In genomic region chr12:55325702-55326101, GRCm38 (mm10) we compare ENCODE assay signal across 20 mouse cellular contexts.
"Had no signal": no experiment of that assay in that cellular context is flagged by ENCODE, and none has a peak within 500 bp of the region (broad histone marks: within the 10 kb centered on the region; RNA-seq: fewer than 3 reads in every experiment).

No protein-coding gene starts in this region.

- H3K4me1 ChIP-seq: neural tube, embryonic 12.5 days; stomach, embryonic 15.5 days had no signal

- ATAC-seq: liver, embryonic 12.5 days; lung, postnatal 0 days had no signal

- H3K4me2 ChIP-seq: limb, embryonic 12.5 days; limb, embryonic 15.5 days; liver, embryonic 12.5 days; midbrain, embryonic 11.5 days; neural tube, embryonic 12.5 days; neural tube, embryonic 15.5 days; stomach, embryonic 15.5 days had no signal

- H3K9me3 ChIP-seq: limb, embryonic 12.5 days; limb, embryonic 15.5 days; liver, embryonic 12.5 days; neural tube, embryonic 12.5 days; neural tube, embryonic 15.5 days; stomach, embryonic 15.5 days had no signal

- H3K4me3 ChIP-seq: limb, embryonic 12.5 days; limb, embryonic 15.5 days; liver, embryonic 12.5 days; neural tube, embryonic 12.5 days; neural tube, embryonic 15.5 days; stomach, embryonic 15.5 days had no signal

- H3K9ac ChIP-seq: limb, embryonic 12.5 days; limb, embryonic 15.5 days; liver, embryonic 12.5 days; neural tube, embryonic 12.5 days; neural tube, embryonic 15.5 days; stomach, embryonic 15.5 days had no signal

- H3K36me3 ChIP-seq: stomach, embryonic 15.5 days had no signal

- H3K27ac ChIP-seq: kidney, postnatal 0 days; limb, embryonic 12.5 days; limb, embryonic 15.5 days; liver, embryonic 12.5 days; neural tube, embryonic 12.5 days; neural tube, embryonic 15.5 days; stomach, embryonic 15.5 days had no signal

- H3K27me3 ChIP-seq: limb, embryonic 12.5 days; limb, embryonic 15.5 days; liver, embryonic 12.5 days; neural tube, embryonic 12.5 days; neural tube, embryonic 15.5 days; stomach, embryonic 15.5 days had no signal

- DNase-seq: kidney, adult 2 months; kidney, postnatal 25 days; left cerebral cortex, postnatal 4 days; lung, adult 2 months; lung, postnatal 36 days; midbrain, embryonic 14.5 days; right cerebral cortex, adult 18-20 months; right cerebral cortex, postnatal 14 days; right cerebral cortex, postnatal 4 days; thymus, adult 18-20 months; thymus, postnatal 36 days had no signal
